Mouse (Mus musculus): ENCODE results near the gene Gm35315.
A peak's percentile ranks its signal among the peaks of the same experiment; 100 is the strongest.
"Not testable (repeated sequence)": the region's sequence is repeated elsewhere in the genome, so short reads cannot be mapped to it uniquely, and the experiment has no call there.

The Gm35315 gene

GRCm38 (mm10) chr5:110101716-110102347 is 7.6 kb upstream of the Gm35315 start:
- DNase-seq (ENCODE audit: low spot score) = peak; percentile 63

- DNase-seq (ENCODE audit: low spot score) = peak; percentile 46
These were observed 6.9 kb upstream of the Gm35315 start for GRCm38 (mm10) chr5:110100921-110101631.

GRCm38 (mm10) chr5:110099656-110100580 is 5.7 kb upstream of the Gm35315 start, which contains the start of gene Plcxd1:
Gene Plcxd1, plus strand, starts transcription at chr5:110099969.
- no peak for DNase-seq (ENCODE audit: low spot score)

GRCm38 (mm10) chr5:110098991-110099477 is 4.8 kb upstream of the Gm35315 start:
- DNase-seq (ENCODE audit: low spot score) = peak; percentile 44

- no peak for DNase-seq (ENCODE audit: low spot score)
These were observed 610 bp upstream of the Gm35315 start for GRCm38 (mm10) chr5:110094847-110095213.

GRCm38 (mm10) chr5:110091546-110091945 is 2.7 kb downstream of the Gm35315 start:
- DNase-seq (ENCODE audit: low spot score) = no peak

GRCm38 (mm10) chr5:110086161-110086866 is 7.9 kb downstream of the Gm35315 start:
- DNase-seq (ENCODE audit: low spot score) = no peak

GRCm38 (mm10) chr5:110082961-110083360 is 11.3 kb downstream of the Gm35315 start:
- no peak for DNase-seq (ENCODE audit: low spot score)

GRCm38 (mm10) chr5:110072413-110072812 is 21.8 kb downstream of the Gm35315 start, which contains the start of gene Gm17655:
Gene Gm17655, minus strand, starts transcription at chr5:110072513.
- not testable (repeated sequence) for DNase-seq (ENCODE audit: low spot score)

GRCm38 (mm10) chr5:110057637-110058408 is 36.4 kb downstream of the Gm35315 start:
- peak; percentile 76 for DNase-seq (ENCODE audit: low spot score)

All from left cerebral cortex, adult 11 months (tissue).